Mouse (Mus musculus) cerebellum, adult 9-11 months (tissue): ENCODE measurements around the gene Tmem245.
A peak's percentile ranks its signal among the peaks of the same experiment; 100 is the strongest.

ENCODE experiments used
- DNase-seq: peaks from one replicate; pipeline ENCODE4 v3.0.0; 2022

Gene Tmem245

GRCm38 (mm10) chr4:56946641-56947640 is at the start of gene Tmem245:
Tmem245 (minus strand) TSS chr4:56947437.
- DNase-seq: peak; percentile 94

DNA sequence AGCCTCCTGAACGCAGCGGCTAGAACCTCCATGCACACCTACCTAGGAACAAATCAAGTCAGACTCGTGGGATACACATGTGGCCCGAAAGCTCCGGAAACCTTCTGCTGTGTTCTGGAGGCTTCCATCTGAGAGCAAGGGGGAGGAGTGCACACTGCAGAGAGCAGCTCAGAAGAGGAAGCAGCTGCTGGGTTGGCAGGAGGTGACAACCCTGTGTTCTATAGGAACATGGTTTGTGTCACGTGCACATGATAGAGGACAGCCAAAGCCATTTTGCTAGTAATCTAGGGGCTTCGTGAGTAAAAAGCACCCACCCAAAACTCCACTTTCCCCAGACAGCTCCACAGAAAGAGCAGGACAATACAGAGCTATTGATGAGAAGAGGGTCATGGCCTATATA is 46.1 kb upstream of the Tmem245 start:
- DNase-seq: no peak

DNA sequence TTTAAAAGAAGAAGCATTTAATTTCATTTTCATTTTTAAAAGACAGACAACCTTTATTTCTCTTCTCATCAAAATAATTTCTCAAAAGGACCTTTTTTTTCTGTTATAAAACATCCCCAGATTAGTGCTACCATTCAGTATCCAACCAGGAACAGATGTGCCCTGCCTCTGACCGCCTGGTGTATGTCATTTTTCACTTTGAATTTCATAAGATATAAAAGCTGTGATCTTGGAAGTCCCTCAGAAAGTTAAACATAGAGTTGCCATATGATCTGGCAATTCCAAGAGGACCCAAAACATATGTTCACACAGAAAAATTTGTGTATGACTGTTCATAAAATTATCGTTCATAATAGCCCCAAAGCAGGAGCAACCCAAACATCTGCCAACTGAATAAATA is 44.7 kb upstream of the Tmem245 start:
- no peak for DNase-seq

DNA sequence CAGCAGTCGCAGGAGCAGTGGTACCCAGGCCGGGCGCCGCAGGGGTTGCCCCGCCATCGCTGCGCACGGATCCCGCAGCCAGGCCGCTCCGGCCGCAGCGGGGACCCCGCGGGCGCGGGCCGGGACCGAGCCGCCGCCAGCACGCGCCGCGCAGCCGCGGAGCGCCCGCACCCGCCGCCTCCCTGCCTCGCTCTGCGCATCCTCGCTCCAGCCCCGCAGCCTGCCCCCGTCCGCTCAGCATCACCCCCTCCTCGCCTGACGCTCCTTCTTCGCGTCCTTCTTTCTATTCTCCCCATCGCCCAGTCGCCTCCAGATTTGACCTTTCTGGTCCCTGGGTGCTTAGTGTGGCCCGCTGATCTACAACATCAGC is 43.0 kb upstream of the Tmem245 start, which contains the start of gene Frrs1l:
Gene Frrs1l, minus strand, starts transcription at position 177 of the 370 bp plus-strand sequence.
- peak; percentile 82 for DNase-seq

- DNase-seq: peak; percentile 83
Measured at GRCm38 (mm10) chr4:56989431-56990214, 42.4 kb upstream of the Tmem245 start.

GRCm38 (mm10) chr4:56965586-56966179 is 18.4 kb upstream of the Tmem245 start:
- DNase-seq: no peak

DNA sequence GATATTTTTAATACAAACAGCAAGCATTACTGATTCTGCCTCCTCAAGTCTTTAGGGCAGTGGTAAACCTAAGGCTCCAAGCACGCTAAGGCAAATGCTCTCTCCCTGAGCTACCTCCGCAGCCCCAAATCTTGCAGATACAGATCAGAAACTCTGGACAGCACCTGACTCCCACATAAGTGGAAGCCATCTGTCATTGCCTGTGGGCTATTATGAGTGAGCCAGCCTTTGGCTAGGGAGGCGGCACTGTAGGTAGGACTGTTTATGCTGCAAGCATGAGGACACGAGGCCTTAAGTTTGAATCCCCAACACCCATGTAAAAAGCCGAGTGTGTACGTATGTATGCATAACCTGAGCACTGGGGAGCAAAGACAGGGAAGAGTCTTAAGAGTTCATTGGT is 16.4 kb upstream of the Tmem245 start:
- peak; percentile 68 for DNase-seq

- no peak for DNase-seq
Measured at GRCm38 (mm10) chr4:56961320-56961925, 14.2 kb upstream of the Tmem245 start.

DNA sequence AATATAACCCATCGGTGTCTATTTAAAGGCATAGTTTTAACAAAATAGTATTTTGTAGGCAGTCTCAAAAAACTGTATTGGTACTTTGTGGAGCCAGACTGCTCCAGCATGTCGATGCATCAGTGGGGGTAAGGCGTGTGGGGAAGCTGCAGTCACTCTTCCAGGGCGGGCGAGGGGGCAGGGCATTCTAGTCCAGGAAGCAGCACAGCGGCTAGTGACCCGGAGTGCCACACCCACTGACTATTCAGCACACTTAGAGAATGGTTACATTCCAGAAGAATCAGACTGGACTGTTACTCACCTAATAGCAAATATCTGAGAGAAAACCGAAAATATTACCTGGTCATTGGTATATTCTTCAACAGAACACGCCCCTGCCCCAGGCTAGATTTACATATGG is 10.3 kb upstream of the Tmem245 start:
- DNase-seq: no peak

DNA sequence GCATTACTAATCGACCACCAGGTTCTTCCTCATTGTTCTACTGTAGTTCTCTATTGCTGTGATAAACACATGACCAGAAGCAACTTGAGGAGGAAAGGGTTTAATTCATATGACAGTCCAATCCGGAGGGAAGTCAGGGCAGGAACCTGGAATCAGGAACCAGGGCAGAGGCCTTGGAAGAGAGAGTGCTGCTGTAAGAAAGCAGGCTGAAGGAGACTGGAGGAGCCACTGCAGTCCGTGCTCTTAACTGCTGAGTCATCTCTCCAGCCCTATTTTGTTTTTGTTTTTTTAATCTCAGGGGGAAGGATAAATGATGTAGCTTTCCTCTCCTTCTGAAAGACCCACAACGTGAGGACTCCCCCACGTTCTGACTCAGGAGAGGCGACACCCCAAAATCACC is 6.0 kb upstream of the Tmem245 start:
- DNase-seq: no peak

DNA sequence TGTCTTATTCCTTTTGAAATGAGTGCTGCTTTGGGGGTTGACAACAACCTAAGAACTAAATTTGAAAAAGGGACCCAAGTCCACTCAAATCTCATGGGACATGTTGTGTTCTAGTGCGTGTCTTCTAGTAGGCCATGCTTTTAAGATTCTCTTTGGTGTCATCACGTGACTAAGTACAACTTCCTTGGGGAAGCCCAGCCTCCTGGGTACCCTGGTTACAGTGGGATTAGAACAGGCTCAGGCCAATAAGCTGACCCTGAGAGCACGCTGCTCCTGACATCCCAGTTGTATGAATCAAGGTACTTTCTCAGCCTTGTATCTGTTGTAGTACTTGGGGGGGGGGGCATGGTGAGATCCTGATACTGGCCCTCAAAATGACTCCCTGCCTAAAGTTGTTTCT is 4.5 kb upstream of the Tmem245 start:
- no peak for DNase-seq

- no peak for DNase-seq
Measured at GRCm38 (mm10) chr4:56949494-56949893, 2.3 kb upstream of the Tmem245 start.

DNA sequence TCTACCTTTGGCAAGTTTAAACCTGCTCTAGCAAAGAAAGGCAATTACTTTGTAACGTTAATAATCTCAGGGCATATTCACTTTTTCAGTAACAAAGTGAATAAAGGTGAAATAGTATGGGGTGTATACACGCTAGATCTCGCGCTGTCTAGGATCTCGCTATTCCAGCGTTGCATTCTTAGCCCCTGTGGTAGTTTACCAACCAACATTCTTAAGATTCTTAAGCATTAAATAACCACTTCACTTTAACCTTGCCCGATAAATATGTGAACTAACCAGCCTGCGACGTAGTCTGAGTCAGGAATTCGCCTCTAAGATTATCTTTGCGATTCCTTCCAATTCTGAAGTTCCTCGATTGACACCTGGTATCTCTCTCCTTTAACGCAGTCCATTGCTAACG is 1.1 kb downstream of the Tmem245 start:
- no peak for DNase-seq

- DNase-seq: no peak
Measured at GRCm38 (mm10) chr4:56944286-56944685, 3.0 kb downstream of the Tmem245 start.

GRCm38 (mm10) chr4:56943258-56943657 is 4.0 kb downstream of the Tmem245 start:
- DNase-seq: no peak

DNA sequence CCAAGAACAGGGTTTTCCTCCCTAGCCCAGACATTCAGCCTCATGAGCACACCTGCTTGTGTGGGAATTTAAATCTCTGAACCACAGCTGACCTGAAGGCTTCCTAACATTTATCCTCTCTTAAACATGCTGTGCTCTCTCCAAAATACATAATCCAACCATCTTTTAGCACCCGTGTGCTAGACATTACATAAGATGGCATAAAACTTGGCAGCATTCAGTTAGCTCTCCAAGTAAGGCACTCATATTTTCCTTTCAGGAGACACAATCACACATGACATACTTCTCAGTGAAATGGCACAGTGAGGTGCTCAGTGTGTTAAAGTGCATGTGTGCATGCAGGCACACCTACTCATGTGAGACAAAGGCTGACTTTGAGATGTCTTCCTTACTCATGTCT is 4.7 kb downstream of the Tmem245 start:
- no peak for DNase-seq

DNA sequence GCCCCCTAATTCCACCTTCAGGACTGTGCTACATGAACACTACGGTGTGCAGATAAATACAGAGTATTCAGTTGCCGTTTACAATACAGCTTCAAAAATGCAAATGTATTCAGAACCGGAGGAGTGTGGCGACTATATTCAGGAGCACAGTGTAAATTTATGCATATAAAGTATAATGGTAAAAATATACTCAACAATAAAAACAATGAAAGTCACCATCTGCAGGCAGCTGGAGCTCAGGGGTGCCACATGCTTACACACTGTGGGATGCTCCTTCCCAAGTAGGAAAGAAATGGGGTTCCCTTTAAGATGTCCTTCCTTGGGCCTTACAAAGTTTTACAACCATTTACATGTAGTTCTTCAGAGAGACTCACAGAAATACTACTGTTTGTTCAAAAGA is 5.8 kb downstream of the Tmem245 start:
- no peak for DNase-seq

DNA sequence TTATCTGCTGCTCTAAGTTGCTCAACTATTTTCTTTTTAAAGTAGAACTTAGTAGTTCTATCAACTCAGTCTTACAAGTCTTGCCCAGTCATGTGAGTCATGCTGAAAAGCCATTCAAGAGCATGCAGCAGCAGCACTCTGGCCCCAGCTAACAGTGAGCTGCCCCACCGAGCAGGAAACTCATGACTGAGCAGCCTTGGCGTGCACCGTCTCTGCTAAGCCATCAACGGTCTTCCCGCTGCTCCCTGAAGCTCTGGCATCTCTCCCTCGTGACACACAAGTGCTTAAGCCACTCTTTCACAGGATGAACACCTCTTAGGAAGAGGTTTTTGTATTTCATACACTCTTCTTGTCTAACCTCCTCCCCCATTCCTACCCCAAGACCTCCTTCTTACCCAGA is 10.1 kb downstream of the Tmem245 start:
- DNase-seq: no peak

- DNase-seq: no peak
Measured at GRCm38 (mm10) chr4:56935327-56935726, 11.9 kb downstream of the Tmem245 start.

GRCm38 (mm10) chr4:56933154-56933553 is 14.1 kb downstream of the Tmem245 start:
- no peak for DNase-seq

- no peak for DNase-seq
Measured at GRCm38 (mm10) chr4:56932096-56932495, 15.1 kb downstream of the Tmem245 start.

DNA sequence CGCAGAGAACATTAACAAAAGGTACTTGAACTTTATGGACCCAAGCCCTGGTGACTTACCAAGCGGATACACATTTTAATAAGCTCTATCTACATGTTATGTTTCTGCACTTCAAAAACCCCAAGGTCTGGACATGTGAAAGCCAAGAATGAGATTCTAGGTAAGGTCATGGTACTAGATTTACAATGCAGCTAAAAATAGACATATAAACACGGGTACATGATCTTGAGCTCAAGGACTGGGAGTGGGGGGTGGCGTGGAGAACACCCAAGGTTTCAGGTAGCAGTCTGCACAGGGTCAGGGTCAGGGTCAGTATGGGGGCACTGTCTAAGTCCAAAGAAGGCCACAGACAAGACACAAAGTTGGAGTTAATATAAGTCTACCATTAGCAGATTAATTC is 16.9 kb downstream of the Tmem245 start:
- no peak for DNase-seq

GRCm38 (mm10) chr4:56926971-56927370 is 20.3 kb downstream of the Tmem245 start:
- no peak for DNase-seq
